Mouse (Mus musculus): ENCODE results near the gene Fbxo27.
A peak's percentile ranks its signal among the peaks of the same experiment; 100 is the strongest.
"Not testable (repeated sequence)": the region's sequence is repeated elsewhere in the genome, so short reads cannot be mapped to it uniquely, and the experiment has no call there.

Fbxo27 gene

GRCm38 (mm10) chr7:28701306-28701705 is 8.7 kb downstream of the Fbxo27 start:
- DNase-seq (ENCODE audit: extremely low spot score, low read depth, low spot score): not testable (repeated sequence)

- no peak for DNase-seq (ENCODE audit: extremely low spot score, low read depth, low spot score)
These were observed 10.0 kb downstream of the Fbxo27 start for GRCm38 (mm10) chr7:28702601-28703143.

- no peak for DNase-seq (ENCODE audit: extremely low spot score, low read depth, low spot score)
These were observed 16.8 kb downstream of the Fbxo27 start for GRCm38 (mm10) chr7:28709454-28709853.

GRCm38 (mm10) chr7:28710962-28711361 is 18.3 kb downstream of the Fbxo27 start:
- no peak for DNase-seq (ENCODE audit: extremely low spot score, low read depth, low spot score)

- no peak for DNase-seq (ENCODE audit: extremely low spot score, low read depth, low spot score)
These were observed 22.0 kb downstream of the Fbxo27 start for GRCm38 (mm10) chr7:28714667-28715066.

- no peak for DNase-seq (ENCODE audit: extremely low spot score, low read depth, low spot score)
These were observed 22.9 kb downstream of the Fbxo27 start for GRCm38 (mm10) chr7:28715598-28715997.

- no peak for DNase-seq (ENCODE audit: extremely low spot score, low read depth, low spot score)
These were observed 24.1 kb downstream of the Fbxo27 start, which contains the start of gene Fbxo17 for GRCm38 (mm10) chr7:28716590-28717281. Gene Fbxo17 (plus strand): TSS chr7:28716804.

GRCm38 (mm10) chr7:28717726-28718125 is 25.1 kb downstream of the Fbxo27 start:
- DNase-seq (ENCODE audit: extremely low spot score, low read depth, low spot score): no peak

GRCm38 (mm10) chr7:28719159-28719558 is 26.5 kb downstream of the Fbxo27 start:
- no peak for DNase-seq (ENCODE audit: extremely low spot score, low read depth, low spot score)

- DNase-seq (ENCODE audit: extremely low spot score, low read depth, low spot score): no peak
These were observed 27.0 kb downstream of the Fbxo27 start for GRCm38 (mm10) chr7:28719650-28720049.

GRCm38 (mm10) chr7:28720753-28721537 is 28.3 kb downstream of the Fbxo27 start:
- DNase-seq (ENCODE audit: extremely low spot score, low read depth, low spot score): no peak

GRCm38 (mm10) chr7:28722079-28722478 is 29.4 kb downstream of the Fbxo27 start:
- DNase-seq (ENCODE audit: extremely low spot score, low read depth, low spot score): no peak

- no peak for DNase-seq (ENCODE audit: extremely low spot score, low read depth, low spot score)
These were observed 32.0 kb downstream of the Fbxo27 start for GRCm38 (mm10) chr7:28724613-28725012.

- no peak for DNase-seq (ENCODE audit: extremely low spot score, low read depth, low spot score)
These were observed 34.0 kb downstream of the Fbxo27 start for GRCm38 (mm10) chr7:28726600-28726999.

- no peak for DNase-seq (ENCODE audit: extremely low spot score, low read depth, low spot score)
These were observed 35.1 kb downstream of the Fbxo27 start for GRCm38 (mm10) chr7:28727649-28728340.

- peak; percentile 63 for DNase-seq (ENCODE audit: extremely low spot score, low read depth, low spot score)
These were observed 39.9 kb downstream of the Fbxo27 start for GRCm38 (mm10) chr7:28732341-28733142.

- DNase-seq (ENCODE audit: extremely low spot score, low read depth, low spot score): no peak
These were observed 40.6 kb downstream of the Fbxo27 start for GRCm38 (mm10) chr7:28733211-28733610.

- no peak for DNase-seq (ENCODE audit: extremely low spot score, low read depth, low spot score)
These were observed 43.1 kb downstream of the Fbxo27 start for GRCm38 (mm10) chr7:28735701-28736100.

- no peak for DNase-seq (ENCODE audit: extremely low spot score, low read depth, low spot score)
These were observed 47.2 kb downstream of the Fbxo27 start for GRCm38 (mm10) chr7:28739829-28740228.

- DNase-seq (ENCODE audit: extremely low spot score, low read depth, low spot score): no peak
These were observed 48.3 kb downstream of the Fbxo27 start for GRCm38 (mm10) chr7:28740949-28741348.

GRCm38 (mm10) chr7:28741368-28741708 is 48.7 kb downstream of the Fbxo27 start:
- no peak for DNase-seq (ENCODE audit: extremely low spot score, low read depth, low spot score)
